Mouse (Mus musculus) right cerebral cortex, postnatal 25 days (tissue): ENCODE measurements around the gene Cish.

Experiments used
- DNase-seq: peaks from one replicate; pipeline ENCODE4 v3.0.0; 2022

The Cish gene

GRCm38 (mm10) chr9:107278126-107278525 is 17.7 kb upstream of the Cish start:
- DNase-seq = no peak

GRCm38 (mm10) chr9:107278527-107279377 is 17.1 kb upstream of the Cish start:
- no peak for DNase-seq

- DNase-seq = no peak
Observed at GRCm38 (mm10) chr9:107279378-107280321, 16.2 kb upstream of the Cish start.

- no peak for DNase-seq
Observed at GRCm38 (mm10) chr9:107280322-107281027, 15.4 kb upstream of the Cish start.

- DNase-seq = no peak
Observed at GRCm38 (mm10) chr9:107281241-107281987, 14.4 kb upstream of the Cish start.

GRCm38 (mm10) chr9:107282951-107283350 is 12.9 kb upstream of the Cish start:
- DNase-seq = no peak

GRCm38 (mm10) chr9:107285009-107285408 is 10.8 kb upstream of the Cish start:
- no peak for DNase-seq

- DNase-seq = no peak
Observed at GRCm38 (mm10) chr9:107287294-107287693, 8.5 kb upstream of the Cish start.

GRCm38 (mm10) chr9:107288105-107288650 is 7.6 kb upstream of the Cish start:
- no peak for DNase-seq

- DNase-seq = no peak
Observed at GRCm38 (mm10) chr9:107288711-107289110, 7.1 kb upstream of the Cish start.

GRCm38 (mm10) chr9:107289211-107290076 is 6.4 kb upstream of the Cish start, which contains the start of gene Mapkapk3:
Mapkapk3 (minus strand) TSS chr9:107289877.
- peak; percentile 20 for DNase-seq

GRCm38 (mm10) chr9:107290897-107291296 is 4.9 kb upstream of the Cish start:
- peak; percentile 73 for DNase-seq

GRCm38 (mm10) chr9:107294249-107294648 is 1.6 kb upstream of the Cish start:
- DNase-seq = peak; percentile 65

- DNase-seq = peak; percentile 35
Observed at GRCm38 (mm10) chr9:107295616-107296015, 210 bp upstream of the Cish start.

- DNase-seq = no peak
Observed at GRCm38 (mm10) chr9:107296041-107296440, 215 bp downstream of the Cish start.

GRCm38 (mm10) chr9:107296501-107296965 is 707 bp downstream of the Cish start:
- peak; percentile 90 for DNase-seq

- no peak for DNase-seq
Observed at GRCm38 (mm10) chr9:107297059-107297458, 1.2 kb downstream of the Cish start.

GRCm38 (mm10) chr9:107297658-107298057 is 1.8 kb downstream of the Cish start:
- DNase-seq = no peak

GRCm38 (mm10) chr9:107298059-107298780 is 2.4 kb downstream of the Cish start:
- no peak for DNase-seq

- no peak for DNase-seq
Observed at GRCm38 (mm10) chr9:107298876-107299275, 3.0 kb downstream of the Cish start.
